Mouse (Mus musculus) midbrain, embryonic 15.5 days (tissue): ENCODE measurements around the gene Pidd1. TPM values are rescaled to one million over a fixed set of nuclear protein-coding genes. Genes with fewer than 3 reads are reported as not detected.

Experiments
- ATAC-seq: fragments of 200-750 bp; cut with Nextera tagmentation; replicated peaks from 2 replicates; pipeline ENCODE4 v1.8.0; 2017; ENCODE audit warnings: moderate TSS enrichment
- H3K27ac ChIP-seq: fragments of 300-500 bp; sonication (generic); 2 replicates; pipeline ENCODE4 v1.5.1; 2015; ENCODE audit warnings: mild to moderate bottlenecking, inconsistent platforms
- H3K27me3 ChIP-seq: fragments of 300-500 bp; sonication (generic); replicated peaks from 2 replicates; pipeline ENCODE4 v1.6.1; 2015; ENCODE audit warnings: inconsistent platforms
- H3K36me3 ChIP-seq: fragments of 300-500 bp; sonication (generic); replicated peaks from 2 replicates; pipeline ENCODE4 v1.6.1; 2015; ENCODE audit warnings: inconsistent platforms
- H3K4me1 ChIP-seq: fragments of 300-500 bp; sonication (generic); 2 replicates; pipeline ENCODE4 v1.6.1; 2015; ENCODE audit warnings: inconsistent platforms
- H3K4me2 ChIP-seq: fragments of 300-500 bp; sonication (generic); 2 replicates; pipeline ENCODE4 v1.6.1; 2015; ENCODE audit warnings: inconsistent platforms, mild to moderate bottlenecking, moderate library complexity
- H3K4me3 ChIP-seq: fragments of 300-500 bp; sonication (generic); 2 replicates; pipeline ENCODE4 v1.5.1; 2015; ENCODE audit warnings: mild to moderate bottlenecking, inconsistent platforms
- H3K9ac ChIP-seq: fragments of 300-500 bp; sonication (generic); 2 replicates; pipeline ENCODE4 v1.6.1; 2015; ENCODE audit warnings: mild to moderate bottlenecking, inconsistent platforms
- H3K9me3 ChIP-seq: fragments of 300-500 bp; sonication (generic); 2 replicates; pipeline ENCODE4 v1.6.1; 2016; ENCODE audit warnings: inconsistent platforms
- WGBS: fragments of 180-500 bp; shearing (Covaris S2); methylation state at CpG from one replicate; pipeline ENCODE4 v1.1.7; 2015; ENCODE audit warnings: mixed read lengths; 5-methylcytosine and 5-hydroxymethylcytosine counted together
- polyA plus RNA-seq: library from polyadenylated mRNA; unstranded; fragments of >200 nt; fragmentation: Nextera tagmentation; extraction: Ambion mirVana; gene quantifications from 2 replicates; pipeline ENCODE4 v1.2.1, GENCODE M21; 2015

The Pidd1 gene
- polyA plus RNA-seq, 1 experiment from 2014 or later: 3.8 TPM

DNA sequence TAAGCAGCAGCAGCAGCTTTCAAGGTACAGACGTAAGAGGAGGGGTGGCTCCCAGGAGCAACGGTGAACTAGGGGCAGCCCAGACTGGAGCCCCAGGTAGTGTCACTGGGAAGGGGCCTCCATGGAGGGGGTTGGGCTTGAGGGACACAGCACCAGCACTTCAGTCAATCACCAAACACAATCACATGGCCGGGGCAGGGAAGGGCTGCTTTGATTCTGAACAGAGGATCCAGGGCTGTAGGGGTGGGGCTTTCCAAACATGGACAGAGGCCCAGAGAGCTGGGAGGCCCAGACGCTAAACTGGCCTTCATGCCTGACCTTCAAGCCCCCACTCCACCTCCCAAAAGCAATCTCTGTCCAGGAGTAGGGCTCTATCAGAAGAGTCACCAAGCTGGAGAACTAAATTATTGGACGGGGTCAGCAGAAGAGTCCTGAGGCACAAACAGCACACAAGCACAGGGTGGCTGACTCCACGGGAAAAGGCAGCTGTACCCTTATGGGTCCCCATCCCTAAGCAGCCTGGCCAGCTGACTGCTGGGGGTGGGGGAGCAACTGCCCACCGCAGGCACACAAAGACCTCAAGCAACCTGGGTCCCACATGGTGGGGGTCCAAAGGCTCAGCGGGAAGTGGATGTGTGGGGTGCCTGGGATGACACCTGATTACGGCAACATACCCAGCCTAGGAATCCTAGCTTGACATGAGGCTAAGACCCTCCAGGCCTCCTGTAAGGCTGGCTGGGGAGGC, 13.8 kb downstream of the Pidd1 start:
- 63% methylated on average over 9 of the region's 9 CpGs for WGBS
- Histone ChIP-seq H3K27ac (peak overlapping the region; percentile 81), H3K4me3 (peak overlapping the region; percentile 59), H3K4me2 (peak overlapping the region; percentile 82), H3K4me1 (peaks cover 49% of the 10 kb centered on the region), H3K9ac (no peak overlapping the region), H3K36me3 (peaks cover 15% of the 10 kb centered on the region), H3K9me3 (no peaks in the 10 kb centered on the region), H3K27me3 (no peaks in the 10 kb centered on the region)
- 0 out of 2 replicates have a peak, but pooled peaks have one; percentile 26 for ATAC-seq

GRCm38 (mm10) chr7:141429310-141429709, 14.5 kb downstream of the Pidd1 start, which contains the start of gene Cend1:
Gene Cend1 (minus strand): TSS chr7:141429491.
- peaks cover 15% of the 10 kb centered on the region for H3K36me3 ChIP-seq
- H3K27me3 ChIP-seq: no peaks in the 10 kb centered on the region
- H3K27ac ChIP-seq: peak within 1 kb of the TSS; percentile 81
- H3K4me2 ChIP-seq: peak within 1 kb of the TSS; percentile 82
- H3K9ac ChIP-seq: peak within 1 kb of the TSS; percentile 81
- 3% methylated on average over 19 of the region's 19 CpGs for whole genome bisulfite sequencing
- H3K4me3 ChIP-seq: peak within 1 kb of the TSS; percentile 59
- peaks cover 43% of the 10 kb centered on the region for H3K4me1 ChIP-seq
- peak; percentile 85 for ATAC-seq
- H3K9me3 ChIP-seq: no peaks in the 10 kb centered on the region

DNA sequence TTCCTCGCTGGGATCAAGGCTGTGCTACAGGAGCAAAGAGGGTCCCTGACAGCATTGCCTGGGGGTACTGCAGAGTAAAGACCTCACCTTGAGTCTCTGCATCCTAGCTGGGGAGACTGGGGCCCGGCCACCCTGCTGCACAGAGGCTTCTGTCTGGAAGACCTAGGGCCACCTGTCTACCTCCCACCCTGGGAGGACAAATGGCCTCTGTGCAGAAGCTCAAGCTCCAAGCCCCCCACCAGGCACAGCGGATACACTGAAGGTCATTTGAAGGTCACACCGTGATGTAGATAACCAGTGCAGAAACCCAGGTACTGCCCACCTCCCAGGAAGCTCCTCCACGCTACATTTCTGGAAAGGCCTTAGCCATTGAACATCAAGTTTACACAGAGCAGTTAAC, 15.1 kb downstream of the Pidd1 start:
- ATAC-seq: no peak
- Histone ChIP-seq H3K4me1 (peaks cover 38% of the 10 kb centered on the region), H3K4me2 (peak overlapping the region; percentile 82)

DNA sequence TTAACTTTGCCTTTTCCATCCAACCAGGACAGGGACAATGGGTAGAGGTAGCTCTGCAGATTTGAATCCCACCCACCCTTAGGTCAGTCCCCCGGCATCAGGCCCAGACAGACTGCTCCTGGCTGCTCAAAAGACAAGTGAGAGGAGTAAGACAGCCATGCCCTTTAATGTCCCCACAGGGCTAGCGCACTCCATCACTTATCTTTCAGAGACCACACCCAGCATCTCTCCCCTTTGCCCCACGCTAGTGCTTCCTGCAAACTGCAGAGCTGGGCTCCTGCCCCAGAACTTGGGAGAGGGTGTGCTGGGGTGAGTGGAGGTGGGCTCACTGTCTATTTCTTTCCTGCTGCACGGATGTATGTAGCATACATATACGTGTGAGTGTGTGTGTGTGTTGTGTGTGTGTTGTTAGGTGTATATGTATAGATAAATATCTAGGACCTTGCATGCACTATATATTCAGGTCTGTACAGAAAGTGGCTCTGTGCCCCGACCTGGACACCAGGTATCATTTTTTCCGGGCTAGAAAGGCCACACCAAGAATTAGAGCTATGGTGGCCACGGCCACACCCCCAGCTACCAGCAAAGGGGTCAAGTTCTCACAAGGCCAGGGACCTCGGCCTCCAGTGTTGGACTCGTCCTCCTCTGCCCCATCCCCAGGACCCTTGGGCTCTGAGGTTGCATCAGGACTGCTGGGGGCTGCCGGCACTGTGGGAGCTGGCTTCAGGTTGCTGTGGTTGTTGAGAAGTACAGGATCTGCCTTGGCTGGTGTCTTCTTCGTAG, 16.7 kb downstream of the Pidd1 start:
- no peak for ATAC-seq
- no peak overlapping the region for H3K4me3 ChIP-seq
- H3K4me1 ChIP-seq: peaks cover 27% of the 10 kb centered on the region
- H3K9ac ChIP-seq: no peak overlapping the region
- H3K4me2 ChIP-seq: no peak overlapping the region
- peaks cover 10% of the 10 kb centered on the region; the same call in 1 of the 2 replicates for H3K36me3 ChIP-seq
- H3K27ac ChIP-seq: no peak overlapping the region
- no peaks in the 10 kb centered on the region for H3K27me3 ChIP-seq
- H3K9me3 ChIP-seq: no peaks in the 10 kb centered on the region
- WGBS: 84% methylated on average over 12 of the region's 12 CpGs

More for the DNA sequence above, 15.1 kb downstream of the Pidd1 start:
- peak overlapping the region; percentile 59 for H3K4me3 ChIP-seq
- H3K27ac ChIP-seq: peak overlapping the region; percentile 81
- H3K36me3 ChIP-seq: peaks cover 15% of the 10 kb centered on the region
- H3K9ac ChIP-seq: peak overlapping the region; percentile 81
- no peaks in the 10 kb centered on the region for H3K27me3 ChIP-seq
- H3K9me3 ChIP-seq: no peaks in the 10 kb centered on the region
- WGBS: 53% methylated on average over 5 of the region's 5 CpGs

GRCm38 (mm10) chr7:141423811-141424210, 20.0 kb downstream of the Pidd1 start:
- H3K4me1 ChIP-seq: peaks cover 11% of the 10 kb centered on the region
- H3K27me3 ChIP-seq: no peaks in the 10 kb centered on the region
- no peak for ATAC-seq
- 76% methylated on average over 4 of the region's 4 CpGs for WGBS
- H3K36me3 ChIP-seq: no peaks in the 10 kb centered on the region; the same call in 1 of the 2 replicates
- H3K4me3 ChIP-seq: no peak overlapping the region
- no peak overlapping the region for H3K4me2 ChIP-seq
- no peak overlapping the region for H3K9ac ChIP-seq
- no peak overlapping the region for H3K27ac ChIP-seq
- no peaks in the 10 kb centered on the region for H3K9me3 ChIP-seq

DNA sequence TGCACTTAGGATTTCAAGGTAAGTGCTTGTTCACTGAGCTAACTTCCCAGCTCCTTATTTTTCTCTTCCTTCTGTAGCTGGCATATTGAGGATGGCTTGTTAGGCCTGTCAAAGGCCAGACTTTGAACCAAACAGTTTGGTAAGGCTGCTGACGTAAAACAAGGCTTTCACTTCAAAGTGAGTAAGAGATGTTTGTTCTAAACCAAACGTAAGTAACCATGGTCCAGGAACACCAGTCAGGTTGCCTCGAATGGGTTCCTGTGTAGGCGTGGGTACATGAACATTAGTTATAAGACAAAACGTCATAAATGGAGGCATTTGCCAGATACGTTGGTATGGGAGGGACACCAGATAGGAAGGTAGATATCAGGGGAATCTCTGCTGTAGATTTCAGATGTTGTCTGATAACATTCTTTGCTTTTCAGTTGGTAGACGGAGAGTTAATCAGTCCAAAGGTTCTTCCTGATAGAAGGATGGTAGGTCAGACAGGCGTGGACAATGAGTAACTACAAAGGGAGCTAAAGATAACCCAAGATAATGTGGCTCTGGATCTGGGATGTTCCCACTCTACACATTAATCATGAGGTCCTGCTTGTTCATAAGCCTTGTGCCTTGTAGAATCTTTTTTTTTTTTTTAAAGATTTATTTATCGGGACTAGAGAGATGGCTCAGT, 23.7 kb downstream of the Pidd1 start:
- Histone ChIP-seq H3K4me1 (no peaks in the 10 kb centered on the region), H3K9me3 (no peaks in the 10 kb centered on the region), H3K4me3 (no peak overlapping the region), H3K27ac (no peak overlapping the region), H3K9ac (no peak overlapping the region), H3K36me3 (no peaks in the 10 kb centered on the region), H3K4me2 (no peak overlapping the region), H3K27me3 (no peaks in the 10 kb centered on the region)
- no peak for ATAC-seq
- whole genome bisulfite sequencing: 86% methylated on average over 9 of the region's 9 CpGs

- Histone ChIP-seq H3K36me3 (no peaks in the 10 kb centered on the region), H3K4me1 (peaks cover 6% of the 10 kb centered on the region), H3K27me3 (no peaks in the 10 kb centered on the region), H3K4me2 (no peak overlapping the region), H3K27ac (no peak overlapping the region), H3K9ac (no peak overlapping the region), H3K9me3 (no peaks in the 10 kb centered on the region), H3K4me3 (no peak overlapping the region)
- WGBS: 74% methylated on average over 7 of the region's 7 CpGs
- ATAC-seq: no peak
These were observed 24.9 kb downstream of the Pidd1 start for GRCm38 (mm10) chr7:141418970-141419369.

- H3K4me3 ChIP-seq: no peak overlapping the region
These were observed 25.8 kb downstream of the Pidd1 start for GRCm38 (mm10) chr7:141417731-141418681.

GRCm38 (mm10) chr7:141416144-141416841, 27.5 kb downstream of the Pidd1 start:
- Histone ChIP-seq H3K4me2 (no peak overlapping the region), H3K9me3 (no peaks in the 10 kb centered on the region), H3K4me3 (no peak overlapping the region), H3K4me1 (peaks cover 14% of the 10 kb centered on the region), H3K27ac (no peak overlapping the region), H3K27me3 (no peaks in the 10 kb centered on the region), H3K36me3 (no peaks in the 10 kb centered on the region), H3K9ac (no peak overlapping the region)
- WGBS: 77% methylated on average over 6 of the region's 6 CpGs
- ATAC-seq: no peak

More at GRCm38 (mm10) chr7:141417731-141418681, 25.8 kb downstream of the Pidd1 start:
- Histone ChIP-seq H3K27ac (no peak overlapping the region), H3K4me1 (peaks cover 10% of the 10 kb centered on the region), H3K9me3 (no peaks in the 10 kb centered on the region), H3K36me3 (no peaks in the 10 kb centered on the region), H3K9ac (no peak overlapping the region), H3K27me3 (no peaks in the 10 kb centered on the region), H3K4me2 (no peak overlapping the region)
- WGBS: 76% methylated on average over 8 of the region's 8 CpGs
- ATAC-seq: no peak

- Histone ChIP-seq H3K4me3 (peak within 1 kb of the TSS; percentile 76), H3K27ac (peak within 1 kb of the TSS; percentile 90), H3K4me2 (peak within 1 kb of the TSS; percentile 89), H3K27me3 (no peaks in the 10 kb centered on the region), H3K9ac (peak within 1 kb of the TSS; percentile 90), H3K4me1 (peaks cover 19% of the 10 kb centered on the region), H3K36me3 (no peaks in the 10 kb centered on the region), H3K9me3 (no peaks in the 10 kb centered on the region)
- under 1% methylated on average over 55 of the region's 56 CpGs for WGBS
- peak; percentile 84 for ATAC-seq
These were observed 29.8 kb downstream of the Pidd1 start, which contains the start of gene Gatd1 for GRCm38 (mm10) chr7:141413809-141414584. Gene Gatd1 (minus strand): TSS chr7:141414136.
